Mouse (Mus musculus) hindbrain, embryonic 15.5 days (tissue): ENCODE measurements around the gene Hspb9. TPM values are rescaled to one million over a fixed set of nuclear protein-coding genes. Genes with fewer than 3 reads are reported as not detected.

Experiments
- ATAC-seq: fragments of 200-750 bp; cut with Nextera tagmentation; 2 replicates; pipeline ENCODE4 v1.8.0; 2017; ENCODE audit warnings: low read depth, moderate number of reproducible peaks, moderate TSS enrichment; ENCODE audit not compliant: low FRiP score
- H3K27ac ChIP-seq: fragments of 300-500 bp; sonication (generic); replicated peaks from 2 replicates; pipeline ENCODE4 v1.5.1; 2015; ENCODE audit warnings: mild to moderate bottlenecking, inconsistent platforms
- H3K27me3 ChIP-seq: fragments of 300-500 bp; sonication (generic); 2 replicates; pipeline ENCODE4 v1.6.1; 2015; ENCODE audit warnings: control low read depth, inconsistent platforms
- H3K36me3 ChIP-seq: fragments of 300-500 bp; sonication (generic); 2 replicates; pipeline ENCODE4 v1.6.1; 2015; ENCODE audit warnings: control low read depth, inconsistent platforms
- H3K4me1 ChIP-seq: fragments of 300-500 bp; sonication (generic); replicated peaks from 2 replicates; pipeline ENCODE4 v1.6.1; 2015; ENCODE audit warnings: control low read depth, inconsistent platforms
- H3K4me2 ChIP-seq: fragments of 300-500 bp; sonication (generic); 2 replicates; pipeline ENCODE4 v1.6.1; 2015; ENCODE audit warnings: moderate library complexity, mild to moderate bottlenecking, inconsistent platforms
- H3K4me3 ChIP-seq: fragments of 300-500 bp; sonication (generic); 2 replicates; pipeline ENCODE4 v1.5.1; 2015; ENCODE audit warnings: mild to moderate bottlenecking, inconsistent platforms
- H3K9ac ChIP-seq: fragments of 300-500 bp; sonication (generic); 2 replicates; pipeline ENCODE4 v1.6.1; 2015; ENCODE audit warnings: inconsistent platforms
- H3K9me3 ChIP-seq: fragments of 300-500 bp; sonication (generic); 2 replicates; pipeline ENCODE4 v1.6.1; 2016; ENCODE audit warnings: control low read depth, inconsistent platforms
- WGBS: fragments of 180-500 bp; shearing (Covaris S2); methylation state at CpG from one replicate; pipeline ENCODE4 v1.1.7; 2015; 5-methylcytosine and 5-hydroxymethylcytosine counted together
- polyA plus RNA-seq: library from polyadenylated mRNA; unstranded; fragments of >200 nt; fragmentation: Nextera tagmentation; extraction: Ambion mirVana; gene quantifications from 2 replicates; pipeline ENCODE4 v1.2.1, GENCODE M21; 2015

Hspb9 gene
- polyA plus RNA-seq, 1 experiment from 2014 or later = 0.25 TPM

GRCm38 (mm10) chr11:100736746-100737080 lies 23.1 kb downstream of the Hspb9 start:
- H3K9me3 ChIP-seq = no peaks in the 10 kb centered on the region
- peak overlapping the region; percentile 89 for H3K4me2 ChIP-seq
- peak overlapping the region; percentile 82 for H3K9ac ChIP-seq
- no peaks in the 10 kb centered on the region for H3K27me3 ChIP-seq
- no peak for ATAC-seq
- WGBS = 90% methylated on average over 4 of the region's 4 CpGs
- H3K27ac ChIP-seq = no peak overlapping the region
- H3K36me3 ChIP-seq = peaks cover 15% of the 10 kb centered on the region; the same call in 1 of the 2 replicates
- peak overlapping the region; percentile 88 for H3K4me3 ChIP-seq
- H3K4me1 ChIP-seq = peaks cover 24% of the 10 kb centered on the region

- H3K27ac ChIP-seq = no peak overlapping the region
- 4% methylated on average over 13 of the region's 13 CpGs for WGBS
- peaks cover 24% of the 10 kb centered on the region for H3K4me1 ChIP-seq
- peak overlapping the region; percentile 88 for H3K4me3 ChIP-seq
- H3K4me2 ChIP-seq = peak overlapping the region; percentile 89
- no peak for ATAC-seq
- H3K27me3 ChIP-seq = no peaks in the 10 kb centered on the region
- H3K9me3 ChIP-seq = no peaks in the 10 kb centered on the region
- H3K36me3 ChIP-seq = peaks cover 18% of the 10 kb centered on the region; the same call in 1 of the 2 replicates
- peak overlapping the region; percentile 82 for H3K9ac ChIP-seq
These were observed 23.6 kb downstream of the Hspb9 start for GRCm38 (mm10) chr11:100737105-100737733.

GRCm38 (mm10) chr11:100738066-100738604 lies 24.5 kb downstream of the Hspb9 start, which contains the start of gene Rab5c:
Gene Rab5c, minus strand, starts transcription at chr11:100738215.
- peak; percentile 99 for ATAC-seq
- Histone ChIP-seq H3K4me1 (peaks cover 24% of the 10 kb centered on the region), H3K36me3 (peaks cover 12% of the 10 kb centered on the region; the same call in 1 of the 2 replicates), H3K4me2 (peak within 1 kb of the TSS; percentile 89), H3K9me3 (no peaks in the 10 kb centered on the region), H3K27me3 (no peaks in the 10 kb centered on the region), H3K27ac (peak within 1 kb of the TSS; percentile 88), H3K9ac (peak within 1 kb of the TSS; percentile 82), H3K4me3 (peak within 1 kb of the TSS; percentile 88)
- 0% methylated on average over 38 of the region's 39 CpGs for WGBS

DNA sequence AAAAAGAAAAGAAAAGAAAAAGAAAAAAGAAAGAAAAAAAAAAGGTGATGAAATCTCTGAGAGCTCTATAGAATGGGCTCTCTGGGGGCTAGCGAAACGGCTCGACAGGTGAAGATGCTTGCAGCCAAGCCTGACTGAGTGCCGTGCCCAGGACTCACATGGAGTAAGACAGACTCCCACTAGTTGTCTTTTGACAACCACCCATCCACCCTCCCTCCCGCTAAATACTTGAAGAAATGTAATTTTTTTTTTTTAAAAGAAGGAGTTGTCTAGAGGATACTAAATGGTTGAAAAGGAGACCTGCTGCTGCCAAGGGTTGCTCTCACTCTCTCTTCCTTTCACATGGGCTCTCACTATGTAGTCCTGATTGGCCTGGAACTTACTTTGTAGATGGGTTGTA lies 25.1 kb downstream of the Hspb9 start:
- Histone ChIP-seq H3K27me3 (no peaks in the 10 kb centered on the region), H3K4me2 (peak overlapping the region; percentile 62), H3K9me3 (no peaks in the 10 kb centered on the region), H3K9ac (peak overlapping the region; percentile 49; the same call in 1 of the 2 replicates), H3K4me3 (peak overlapping the region; percentile 88), H3K27ac (peak overlapping the region; percentile 88), H3K36me3 (peaks cover 11% of the 10 kb centered on the region; the same call in 1 of the 2 replicates), H3K4me1 (peaks cover 24% of the 10 kb centered on the region)
- WGBS = 16% methylated on average over 5 of the region's 5 CpGs
- ATAC-seq = no peak

- ATAC-seq = no peak
- Histone ChIP-seq H3K9me3 (no peaks in the 10 kb centered on the region), H3K27me3 (no peaks in the 10 kb centered on the region), H3K27ac (no peak overlapping the region), H3K9ac (no peak overlapping the region), H3K4me3 (no peak overlapping the region), H3K4me2 (no peak overlapping the region), H3K4me1 (peaks cover 17% of the 10 kb centered on the region), H3K36me3 (peaks cover 11% of the 10 kb centered on the region; the same call in 1 of the 2 replicates)
- 79% methylated on average over 6 of the region's 6 CpGs for WGBS
These were observed 27.7 kb downstream of the Hspb9 start for GRCm38 (mm10) chr11:100741348-100741747.

DNA sequence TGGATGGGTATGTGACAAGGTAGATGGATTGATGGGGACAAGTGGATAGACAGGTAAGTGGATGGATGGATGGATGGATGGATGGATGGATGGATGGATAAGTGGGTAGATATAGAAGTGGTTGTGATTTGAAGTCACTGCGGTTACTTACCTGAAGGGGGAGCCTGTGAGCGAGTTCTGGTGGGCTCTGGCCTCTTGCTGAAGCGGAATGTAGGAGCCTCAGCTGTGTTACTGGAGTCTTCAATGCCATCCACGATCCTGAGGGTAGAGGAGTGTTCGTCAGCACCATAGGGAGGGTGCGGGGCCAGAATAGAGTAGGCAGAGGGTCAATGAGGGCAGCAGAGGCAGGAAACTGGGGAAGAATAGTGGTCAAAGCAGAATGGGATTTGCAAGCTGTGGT lies 31.4 kb downstream of the Hspb9 start:
- Histone ChIP-seq H3K4me1 (no peaks in the 10 kb centered on the region), H3K36me3 (peaks cover 13% of the 10 kb centered on the region; the same call in 1 of the 2 replicates), H3K27me3 (no peaks in the 10 kb centered on the region), H3K4me2 (no peak overlapping the region), H3K4me3 (no peak overlapping the region), H3K27ac (no peak overlapping the region), H3K9ac (no peak overlapping the region), H3K9me3 (no peaks in the 10 kb centered on the region)
- ATAC-seq = peak; percentile 44; the same call in 1 of the 2 replicates
- WGBS = 14% methylated on average over 6 of the region's 6 CpGs

DNA sequence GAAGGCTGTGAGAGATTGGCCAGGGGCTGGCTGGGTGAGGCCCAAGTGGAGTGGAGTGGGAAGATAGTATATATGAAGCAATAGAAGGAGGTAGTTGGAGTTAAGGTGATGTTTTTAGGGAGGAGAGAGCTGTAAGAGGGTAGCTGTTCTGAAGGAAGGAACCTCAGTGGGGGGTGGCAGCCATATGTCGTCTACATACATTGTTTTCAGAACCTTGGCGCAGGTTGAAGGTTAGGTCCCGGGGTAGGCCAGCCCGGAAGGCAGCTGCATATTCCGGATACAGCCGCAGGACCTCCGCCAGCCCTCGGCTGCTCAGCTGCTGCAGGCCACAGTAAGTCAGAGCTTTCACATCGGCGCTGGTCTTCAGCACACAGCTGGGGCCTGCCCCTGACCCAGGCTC lies 32.9 kb downstream of the Hspb9 start:
- no peaks in the 10 kb centered on the region for H3K9me3 ChIP-seq
- WGBS = 82% methylated on average over 10 of the region's 10 CpGs
- H3K36me3 ChIP-seq = peaks cover 13% of the 10 kb centered on the region
- no peak overlapping the region for H3K9ac ChIP-seq
- no peak overlapping the region for H3K4me3 ChIP-seq
- no peaks in the 10 kb centered on the region for H3K4me1 ChIP-seq
- H3K4me2 ChIP-seq = no peak overlapping the region
- no peak for ATAC-seq
- no peak overlapping the region for H3K27ac ChIP-seq
- H3K27me3 ChIP-seq = no peaks in the 10 kb centered on the region

GRCm38 (mm10) chr11:100747114-100747513 lies 33.5 kb downstream of the Hspb9 start:
- Histone ChIP-seq H3K27ac (no peak overlapping the region), H3K9me3 (no peaks in the 10 kb centered on the region), H3K36me3 (peaks cover 15% of the 10 kb centered on the region), H3K9ac (no peak overlapping the region), H3K4me2 (no peak overlapping the region), H3K4me1 (no peaks in the 10 kb centered on the region), H3K4me3 (no peak overlapping the region), H3K27me3 (no peaks in the 10 kb centered on the region)
- WGBS = 78% methylated on average over 5 of the region's 5 CpGs
- no peak for ATAC-seq

- Histone ChIP-seq H3K9ac (no peak overlapping the region), H3K4me1 (no peaks in the 10 kb centered on the region), H3K4me2 (no peak overlapping the region), H3K4me3 (no peak overlapping the region), H3K36me3 (peaks cover 16% of the 10 kb centered on the region), H3K27me3 (no peaks in the 10 kb centered on the region), H3K27ac (no peak overlapping the region), H3K9me3 (no peaks in the 10 kb centered on the region)
- WGBS = 84% methylated on average over 4 of the region's 4 CpGs
- no peak for ATAC-seq
These were observed 35.0 kb downstream of the Hspb9 start for GRCm38 (mm10) chr11:100748620-100749019.

- Histone ChIP-seq H3K9me3 (no peaks in the 10 kb centered on the region), H3K4me1 (no peaks in the 10 kb centered on the region), H3K27ac (no peak overlapping the region), H3K9ac (no peak overlapping the region), H3K27me3 (no peaks in the 10 kb centered on the region), H3K4me3 (no peak overlapping the region), H3K36me3 (peaks cover 18% of the 10 kb centered on the region), H3K4me2 (no peak overlapping the region)
- 55% methylated on average over 25 of the region's 25 CpGs for WGBS
- ATAC-seq = no peak
These were observed 35.8 kb downstream of the Hspb9 start for GRCm38 (mm10) chr11:100749469-100749868.

DNA sequence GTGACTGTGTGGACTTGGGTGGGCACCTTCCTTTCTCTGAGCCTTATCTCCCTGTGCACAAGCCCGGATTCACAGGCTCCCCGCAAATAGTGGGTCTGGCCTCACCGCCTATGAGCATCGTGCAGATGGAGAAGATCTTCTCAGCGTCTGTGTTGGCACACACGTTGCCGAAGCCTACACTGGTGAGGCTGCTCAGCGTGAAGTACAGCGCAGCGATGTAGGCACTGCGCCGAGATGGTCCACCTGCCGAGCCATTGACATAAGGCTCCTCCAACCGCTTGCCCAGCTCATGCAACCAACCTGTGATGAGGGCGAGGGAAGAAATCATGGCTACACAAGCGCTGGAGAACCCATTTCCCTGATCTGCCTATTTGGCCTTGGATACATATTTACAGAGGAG lies 36.5 kb downstream of the Hspb9 start:
- no peak overlapping the region for H3K27ac ChIP-seq
- no peaks in the 10 kb centered on the region for H3K27me3 ChIP-seq
- H3K4me2 ChIP-seq = no peak overlapping the region
- H3K4me3 ChIP-seq = no peak overlapping the region
- no peaks in the 10 kb centered on the region for H3K4me1 ChIP-seq
- 91% methylated on average over 16 of the region's 16 CpGs for WGBS
- H3K9me3 ChIP-seq = no peaks in the 10 kb centered on the region
- ATAC-seq = no peak
- H3K36me3 ChIP-seq = peaks cover 25% of the 10 kb centered on the region
- H3K9ac ChIP-seq = no peak overlapping the region

GRCm38 (mm10) chr11:100752294-100752693 lies 38.6 kb downstream of the Hspb9 start:
- no peak overlapping the region for H3K4me3 ChIP-seq
- no peak overlapping the region for H3K27ac ChIP-seq
- H3K9me3 ChIP-seq = no peaks in the 10 kb centered on the region
- no peaks in the 10 kb centered on the region for H3K4me1 ChIP-seq
- no peak overlapping the region for H3K9ac ChIP-seq
- no peaks in the 10 kb centered on the region for H3K27me3 ChIP-seq
- H3K4me2 ChIP-seq = no peak overlapping the region
- ATAC-seq = no peak
- 33% methylated on average over 10 of the region's 10 CpGs for WGBS
- peaks cover 25% of the 10 kb centered on the region for H3K36me3 ChIP-seq
